Mouse (Mus musculus): Measurements from ENCODE around the gene Focad.

- TF ChIP-seq CTCF (IDR thresholded peaks at IDR 0.05; ENCODE audit: low read depth): no peak
- TF ChIP-seq EP300 (IDR thresholded peaks at IDR 0.05; ENCODE audit: low read depth): no peak
Measured at GRCm38 (mm10) chr4:88117942-88118341, 23.5 kb downstream of the Focad start.
